In genomic region chr1:186635045-186635444, GRCm38 (mm10) we compare ENCODE assay signal across 17 mouse cellular contexts.
DNase-seq lines count a peak whose midpoint lies in the region; ATAC-seq and TF ChIP-seq lines count a peak whose summit lies in the region.
"Had no signal": no experiment of that assay in that cellular context is flagged by ENCODE, and none has a peak within 500 bp of the region (broad histone marks: within the 10 kb centered on the region; RNA-seq: fewer than 3 reads in every experiment).

No protein-coding gene starts in this region.

- DNase-seq in gastrocnemius, adult 18-20 months (ENCODE audit: low spot score), result peak; percentile 48
- no peak for DNase-seq in gastrocnemius, postnatal 10 days
- DNase-seq in lung, embryonic 14.5 days, result peak; percentile 38
- no peak for DNase-seq in lung, postnatal 14 days
- peak; percentile 14 for DNase-seq in gastrocnemius, postnatal 14 days
- peak; percentile 26 for DNase-seq in retina, embryonic 14.5 days (ENCODE audit: low spot score)
- no peak for DNase-seq in neural tube, embryonic 10.5 days (ENCODE audit: extremely low spot score, low spot score)
- no peak for DNase-seq in urinary bladder, postnatal 25 days (ENCODE audit: low spot score)
- DNase-seq: cerebellum, adult 2 months; heart, postnatal 4 days; kidney, adult 11 months; kidney, postnatal 36 days; right cerebral cortex, postnatal 25 days had no signal

- H3K9ac ChIP-seq in lung, embryonic 14.5 days, result no peak overlapping the region
- H3K9ac ChIP-seq: liver, embryonic 14.5 days; midbrain, embryonic 13.5 days; neural tube, embryonic 15.5 days had no signal

- H3K4me2 ChIP-seq in lung, embryonic 14.5 days, result no peak overlapping the region
- H3K4me2 ChIP-seq: midbrain, embryonic 13.5 days; neural tube, embryonic 15.5 days had no signal

- no peak for ATAC-seq in lung, embryonic 14.5 days (ENCODE audit: insufficient read depth)

- peaks cover 15% of the 10 kb centered on the region for H3K4me1 ChIP-seq in lung, embryonic 14.5 days (ENCODE audit: insufficient read depth)
- H3K4me1 ChIP-seq: neural tube, embryonic 15.5 days had no signal

- no peaks in the 10 kb centered on the region for H3K9me3 ChIP-seq in lung, embryonic 14.5 days (ENCODE audit: low read depth, low read length)
- H3K9me3 ChIP-seq: heart, embryonic 10.5 days; midbrain, embryonic 13.5 days; neural tube, embryonic 15.5 days had no signal

- TF ChIP-seq CTCF in lung, embryonic 14.5 days (IDR thresholded peaks at IDR 0.05; ENCODE audit: low read depth), result no peak

- no peak overlapping the region for H3K4me3 ChIP-seq in lung, embryonic 14.5 days (ENCODE audit: low read depth, low read length)
- H3K4me3 ChIP-seq: heart, embryonic 10.5 days; midbrain, embryonic 13.5 days; neural tube, embryonic 15.5 days had no signal

- intact Hi-C loops in gastrocnemius, postnatal 14 days (cut with DNase I; ENCODE audit: low total_unique reads), result no loop called here

- WGBS in lung, embryonic 14.5 days, result 62% methylated on average over 7 of the region's 7 CpGs

- no peaks in the 10 kb centered on the region for H3K27me3 ChIP-seq in lung, embryonic 14.5 days (ENCODE audit: insufficient read depth, low read length)
- H3K27me3 ChIP-seq: midbrain, embryonic 13.5 days; neural tube, embryonic 15.5 days had no signal

- H3K36me3 ChIP-seq in lung, embryonic 14.5 days (ENCODE audit: insufficient read depth), result peaks cover 19% of the 10 kb centered on the region
- H3K36me3 ChIP-seq: midbrain, embryonic 13.5 days; neural tube, embryonic 15.5 days had no signal

- no peak overlapping the region; the same call in 1 of the 2 replicates for H3K27ac ChIP-seq in lung, embryonic 14.5 days (ENCODE audit: low read depth)
- H3K27ac ChIP-seq: heart, embryonic 10.5 days; liver, embryonic 14.5 days; midbrain, embryonic 13.5 days; neural tube, embryonic 15.5 days had no signal

Comparison
In these comparisons a context has a peak if more than half of its experiments do, and no peak if none do; other contexts are left out.
1. DNase-seq: peak in gastrocnemius, adult 18-20 months (single experiment), lung, embryonic 14.5 days (single experiment), gastrocnemius, postnatal 14 days (single experiment) and retina, embryonic 14.5 days (single experiment); none in gastrocnemius, postnatal 10 days (single experiment), lung, postnatal 14 days (single experiment), neural tube, embryonic 10.5 days (single experiment) and urinary bladder, postnatal 25 days (single experiment).